Mouse (Mus musculus) adrenal gland (tissue): ENCODE results near the gene Ccdc7a.
"Not testable (repeated sequence)": the region's sequence is repeated elsewhere in the genome, so short reads cannot be mapped to it uniquely, and the experiment has no call there.

Experiments used
- intact Hi-C: fragments of 180-260 bp; cut with DNase I; formaldehyde crosslinking; loops from one replicate; pipeline ENCODE4 v1.15.1; 2025
- long read RNA-seq, 2 experiments: library from polyadenylated mRNA; unstranded; transcript quantifications; one replicate each; pipeline ENCODE4 v2.0.0; 2020; ENCODE audit warnings: borderline replicate concordance in 1 of 2; ENCODE audit not compliant: insufficient replicate concordance in 1 of 2

Ccdc7a gene
- long read RNA-seq, experiment 1 = 0 reads
- long read RNA-seq, experiment 2 = 0 reads

DNA sequence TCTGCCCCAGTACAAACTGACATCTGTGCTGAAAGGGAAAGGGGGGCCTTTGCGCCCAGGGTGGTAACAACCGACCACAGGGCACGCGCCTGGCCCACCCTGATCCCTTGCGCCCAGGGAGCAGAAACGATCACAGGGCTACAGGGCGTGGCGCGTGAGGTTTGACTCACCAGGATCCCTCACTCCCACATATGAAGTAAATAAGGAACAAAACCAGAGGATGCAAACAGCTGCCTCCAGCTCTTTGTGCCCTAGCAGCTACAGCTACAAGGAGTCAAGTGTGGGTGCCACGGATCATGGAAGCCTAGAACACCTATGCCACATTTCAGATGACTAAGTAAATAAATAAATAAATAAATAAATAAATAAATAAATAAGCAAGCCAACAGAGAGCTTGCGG lies at the start of gene Ccdc7a:
Gene Ccdc7a (minus strand): TSS at position 101 of the 400 bp plus-strand sequence.
- intact Hi-C loops = not testable (repeated sequence)

GRCm38 (mm10) chr8:129066834-129067233 lies 1.5 kb upstream of the Ccdc7a start, which contains the start of gene Ccdc7b:
TSS of gene Ccdc7b (plus strand) at chr8:129067134.
- intact Hi-C loops = not testable (repeated sequence)

- intact Hi-C loops = no loop called here
Observed at GRCm38 (mm10) chr8:128991389-128991788, 73.9 kb downstream of the Ccdc7a start.

DNA sequence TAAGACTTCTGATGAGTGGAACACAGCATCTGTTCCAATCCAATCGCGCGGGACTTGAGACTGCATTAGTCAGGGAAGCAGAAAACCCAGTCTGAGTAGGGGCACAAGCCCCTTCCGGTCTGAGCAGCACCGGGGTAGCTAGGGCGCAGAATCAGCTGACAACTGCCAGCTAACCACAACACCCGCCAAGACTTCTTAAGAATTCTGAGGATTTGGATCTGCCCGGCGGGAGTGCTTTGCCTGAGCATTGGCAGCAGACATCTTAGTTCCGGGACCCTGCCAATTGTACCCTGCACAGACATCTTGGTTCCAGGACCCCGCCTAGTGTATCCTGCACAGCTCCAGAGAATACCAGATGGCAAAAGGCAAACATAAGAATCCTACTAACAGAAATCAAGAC lies 116.4 kb downstream of the Ccdc7a start:
- intact Hi-C loops = not testable (repeated sequence)

DNA sequence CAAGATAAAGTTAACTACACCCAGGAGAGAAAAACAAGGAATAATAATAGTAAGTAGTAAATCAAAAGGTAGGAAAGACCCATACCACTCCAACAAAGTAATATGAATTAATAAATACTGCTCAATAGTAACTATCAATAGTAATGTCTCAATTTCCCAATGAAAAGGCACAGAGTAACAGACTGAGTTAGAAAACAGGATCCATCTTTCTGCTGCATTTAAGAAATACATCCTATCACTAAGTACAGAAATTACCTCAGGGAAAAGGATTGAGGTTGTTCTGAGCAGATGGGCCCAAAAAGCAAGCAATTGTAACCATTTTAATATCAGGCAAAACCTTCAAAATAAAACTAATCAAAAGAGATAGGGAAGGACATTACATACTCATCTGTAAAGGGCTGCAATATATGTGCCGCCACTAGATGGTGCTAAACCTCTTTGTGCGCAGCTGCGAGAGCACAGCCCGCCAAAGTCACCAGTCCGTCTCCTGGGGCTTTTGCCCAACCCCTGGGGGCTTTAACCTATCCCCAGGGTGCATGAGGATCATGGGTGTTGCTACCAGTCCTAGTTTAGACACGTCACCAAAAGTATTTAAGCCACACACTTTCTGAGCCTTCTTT lies 124.2 kb downstream of the Ccdc7a start:
- intact Hi-C loops = not testable (repeated sequence)

DNA sequence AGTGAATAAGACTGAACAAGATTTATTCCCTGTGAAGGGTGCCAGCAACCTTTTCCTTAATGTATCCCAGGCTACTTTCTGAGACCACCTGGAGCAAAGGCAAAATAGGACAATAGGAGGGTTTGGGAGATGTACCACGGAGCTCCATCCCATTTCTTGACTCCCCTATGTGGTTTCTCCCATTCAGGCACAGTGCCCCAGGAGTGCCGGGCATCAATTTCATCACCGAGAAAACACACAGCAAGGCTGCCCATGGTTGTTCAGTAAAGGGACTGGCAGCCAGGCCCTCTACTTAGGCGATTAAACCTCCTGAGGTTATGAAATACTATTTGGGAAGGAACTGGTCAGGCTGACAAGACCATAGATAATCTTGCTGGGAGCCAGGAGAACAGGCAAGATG lies 131.9 kb downstream of the Ccdc7a start:
- intact Hi-C loops = no loop called here

- intact Hi-C loops = no loop called here
Observed at GRCm38 (mm10) chr8:128882719-128883118, 182.6 kb downstream of the Ccdc7a start.

GRCm38 (mm10) chr8:128843749-128844148 lies 221.6 kb downstream of the Ccdc7a start:
- intact Hi-C loops = no loop called here

DNA sequence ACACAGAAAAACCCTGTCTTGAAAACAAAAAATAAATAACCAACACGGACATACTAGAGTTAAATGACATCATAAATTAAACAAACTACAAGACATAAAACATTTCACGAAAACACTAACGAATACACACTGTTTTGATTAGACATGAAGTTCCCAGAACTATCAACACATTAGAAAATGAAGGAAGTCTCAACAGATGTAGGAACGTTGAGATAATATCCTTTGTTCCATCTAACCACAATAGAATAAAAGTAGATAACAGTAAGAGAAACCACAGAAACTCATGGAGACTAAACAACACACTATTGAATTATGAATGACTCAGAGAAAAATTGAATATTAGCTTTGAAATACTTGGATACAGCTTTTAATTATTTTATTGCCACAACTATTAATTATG lies 252.8 kb downstream of the Ccdc7a start:
- intact Hi-C loops = no loop called here

GRCm38 (mm10) chr8:128798594-128798993 lies 266.7 kb downstream of the Ccdc7a start, which contains the start of gene Gm3952:
TSS of gene Gm3952 (minus strand) at chr8:128798694.
- intact Hi-C loops = no loop called here

- intact Hi-C loops = no loop called here
Observed at GRCm38 (mm10) chr8:128735692-128736091, 329.6 kb downstream of the Ccdc7a start.

DNA sequence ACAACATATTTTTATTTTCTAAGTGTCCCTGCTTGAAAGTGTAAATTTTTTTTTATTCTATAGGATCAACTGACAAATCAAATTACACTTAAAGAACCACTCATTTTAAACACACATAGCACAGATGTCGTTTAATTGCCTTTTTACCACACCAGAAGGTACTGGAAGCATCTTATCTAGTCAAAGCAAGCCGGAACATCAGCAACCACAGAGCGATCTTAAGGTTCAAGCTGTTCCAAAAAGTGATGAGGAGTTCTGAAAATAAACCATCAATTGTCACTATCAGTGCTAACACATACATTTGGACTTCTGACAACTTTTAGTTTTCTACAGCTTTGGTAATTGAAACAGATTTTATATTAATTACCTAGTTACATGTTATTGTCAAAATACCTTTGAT lies 331.2 kb downstream of the Ccdc7a start:
- intact Hi-C loops = no loop called here

- intact Hi-C loops = no loop called here
Observed at GRCm38 (mm10) chr8:128732254-128732653, 333.1 kb downstream of the Ccdc7a start.

DNA sequence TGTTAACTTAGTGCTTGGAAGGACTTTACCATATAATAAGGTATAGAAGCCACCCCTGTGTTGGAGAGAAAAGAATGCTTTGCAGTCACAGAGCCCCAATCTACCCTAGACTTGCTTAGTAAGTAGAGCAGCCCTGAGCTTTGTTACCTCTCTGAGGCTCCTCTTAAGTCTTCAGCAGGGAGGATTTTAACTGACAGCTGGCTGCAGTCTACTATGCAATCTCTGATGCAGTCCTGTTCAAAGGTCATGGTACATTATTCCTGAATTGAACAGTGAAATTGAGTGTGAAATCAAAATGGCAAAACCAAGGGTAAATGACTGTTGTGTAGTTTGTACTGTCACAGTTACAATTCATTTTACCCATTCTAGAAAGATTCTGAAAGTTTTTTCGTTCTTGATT lies 338.1 kb downstream of the Ccdc7a start:
- intact Hi-C loops = no loop called here

DNA sequence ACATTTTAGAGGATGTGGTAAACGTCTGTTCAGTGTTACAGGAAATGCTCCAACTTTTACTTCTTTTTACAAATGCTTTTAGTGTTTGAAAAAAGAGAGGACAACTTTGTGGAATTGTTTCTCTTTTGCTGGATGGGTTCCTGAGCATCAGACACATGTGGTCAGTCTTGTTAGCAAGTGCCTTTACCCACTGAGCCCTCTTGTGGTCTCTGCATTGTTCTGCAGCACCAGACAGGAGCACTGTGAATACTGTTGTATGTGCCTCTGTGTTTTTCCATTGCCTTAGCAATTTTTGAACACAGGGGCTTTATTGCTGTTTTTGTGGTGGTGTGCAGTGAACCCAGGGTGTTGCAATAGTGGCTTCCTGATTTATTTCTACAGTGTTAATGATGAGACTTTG lies 340.5 kb downstream of the Ccdc7a start:
- intact Hi-C loops = no loop called here

GRCm38 (mm10) chr8:128716184-128716583 lies 349.1 kb downstream of the Ccdc7a start:
- intact Hi-C loops = no loop called here

- intact Hi-C loops = loop anchor here (1.0 kb wide), 1 partner anchor 57 kb away; no protein-coding TSS in a partner anchor
Observed at GRCm38 (mm10) chr8:128709261-128709660, 356.1 kb downstream of the Ccdc7a start.

- intact Hi-C loops = no loop called here
Observed at GRCm38 (mm10) chr8:128704836-128705235, 360.5 kb downstream of the Ccdc7a start.

DNA sequence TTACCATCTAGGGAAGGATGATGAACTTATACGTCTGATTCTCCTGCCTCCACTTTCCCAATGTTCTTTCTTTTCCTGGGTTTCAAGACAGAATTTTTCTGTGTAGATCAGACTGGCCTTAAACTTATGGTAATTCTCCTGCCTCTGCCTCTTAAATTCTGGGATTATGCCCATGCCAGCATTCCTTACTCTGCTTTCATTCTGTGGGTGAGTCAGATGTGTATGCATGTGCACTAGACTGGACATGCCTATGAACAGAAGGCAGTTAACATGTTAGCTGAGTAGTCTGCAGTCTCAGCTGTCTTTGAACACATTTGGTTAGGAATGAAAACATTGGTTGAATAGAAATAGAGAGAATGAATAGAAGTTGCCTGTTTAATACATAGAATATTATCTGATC lies 360.9 kb downstream of the Ccdc7a start:
- intact Hi-C loops = no loop called here

- intact Hi-C loops = loop anchor here (5.0 kb wide), 1 partner anchor 41 kb away; no protein-coding TSS in a partner anchor
Observed at GRCm38 (mm10) chr8:128697945-128698344, 367.4 kb downstream of the Ccdc7a start.

- intact Hi-C loops = loop anchor here (5.0 kb wide), 1 partner anchor 40 kb away; no protein-coding TSS in a partner anchor
Observed at GRCm38 (mm10) chr8:128696701-128697397, 368.5 kb downstream of the Ccdc7a start.

GRCm38 (mm10) chr8:128690056-128690455 lies 375.3 kb downstream of the Ccdc7a start:
- intact Hi-C loops = no loop called here
